Mouse (Mus musculus) left cerebral cortex, adult 18-20 months (tissue): Measurements from ENCODE around the gene Gna13. TPM values are rescaled to one million over a fixed set of nuclear protein-coding genes. Genes with fewer than 3 reads are reported as not detected.

Source experiments
- DNase-seq, 2 experiments: peaks; one replicate each; pipeline ENCODE4 v3.0.0; 2021 to 2022; ENCODE audit warnings: low spot score in 2 of 2, mixed read lengths in 1 of 2
- total RNA-seq, 2 experiments: library from RNA; stranded (reverse); gene quantifications; 2 replicates each; pipeline ENCODE4 v1.2.3; 2021

Gene Gna13
- total RNA-seq, 2 experiments from 2014 or later = 48.2 to 49.2 TPM

- no peak for DNase-seq
These were observed 4.4 kb downstream of the Gna13 start for GRCm38 (mm10) chr11:109366802-109367579.

GRCm38 (mm10) chr11:109369026-109369637, 6.5 kb downstream of the Gna13 start:
- no peak for DNase-seq

- DNase-seq = no peak
These were observed 12.8 kb downstream of the Gna13 start for GRCm38 (mm10) chr11:109375412-109375811.

GRCm38 (mm10) chr11:109376484-109377143, 14.0 kb downstream of the Gna13 start:
- no peak for DNase-seq

GRCm38 (mm10) chr11:109377477-109377876, 14.8 kb downstream of the Gna13 start:
- DNase-seq = no peak

GRCm38 (mm10) chr11:109378051-109378450, 15.4 kb downstream of the Gna13 start:
- DNase-seq = no peak

GRCm38 (mm10) chr11:109380662-109381061, 18.0 kb downstream of the Gna13 start:
- no peak for DNase-seq

- DNase-seq = no peak
These were observed 22.7 kb downstream of the Gna13 start for GRCm38 (mm10) chr11:109385296-109385695.

GRCm38 (mm10) chr11:109389046-109389445, 26.4 kb downstream of the Gna13 start:
- DNase-seq = no peak

GRCm38 (mm10) chr11:109391200-109391599, 28.6 kb downstream of the Gna13 start:
- no peak for DNase-seq

GRCm38 (mm10) chr11:109391760-109392159, 29.1 kb downstream of the Gna13 start:
- no peak for DNase-seq

GRCm38 (mm10) chr11:109392601-109393000, 30.0 kb downstream of the Gna13 start:
- DNase-seq = no peak

- DNase-seq = no peak
These were observed 32.1 kb downstream of the Gna13 start for GRCm38 (mm10) chr11:109394758-109395157.

GRCm38 (mm10) chr11:109395291-109395690, 32.7 kb downstream of the Gna13 start:
- DNase-seq = no peak

GRCm38 (mm10) chr11:109406431-109406830, 43.8 kb downstream of the Gna13 start:
- DNase-seq = no peak

GRCm38 (mm10) chr11:109410197-109410980, 47.8 kb downstream of the Gna13 start:
- no peak for DNase-seq

- no peak for DNase-seq
These were observed 51.0 kb downstream of the Gna13 start, which contains the start of gene 9930022D16Rik for GRCm38 (mm10) chr11:109413617-109414016. Gene 9930022D16Rik, plus strand, starts transcription at chr11:109413917.

- no peak for DNase-seq
These were observed 52.2 kb downstream of the Gna13 start for GRCm38 (mm10) chr11:109414802-109415201.

GRCm38 (mm10) chr11:109416709-109417420, 54.2 kb downstream of the Gna13 start:
- no peak for DNase-seq

- no peak for DNase-seq
These were observed 54.9 kb downstream of the Gna13 start for GRCm38 (mm10) chr11:109417472-109418040.
